Mouse (Mus musculus): ENCODE results near the gene Gm21903.
"Not testable (repeated sequence)": the region's sequence is repeated elsewhere in the genome, so short reads cannot be mapped to it uniquely, and the experiment has no call there.

Gene Gm21903

GRCm38 (mm10) chr17:39043241-39043640 is at the start of gene Gm21903:
Gm21903 (minus strand) TSS chr17:39043341.
- no peak for DNase-seq (ENCODE audit: low spot score)

GRCm38 (mm10) chr17:39076937-39077336 is 33.8 kb upstream of the Gm21903 start, which contains the start of gene Esp23:
Esp23 (minus strand) TSS chr17:39077037.
- no peak for DNase-seq (ENCODE audit: low spot score)

GRCm38 (mm10) chr17:39063641-39064040 is 20.5 kb upstream of the Gm21903 start:
- no peak for DNase-seq (ENCODE audit: low spot score)

GRCm38 (mm10) chr17:39036395-39036794 is 6.7 kb downstream of the Gm21903 start, which contains the start of gene Esp24:
Esp24 (plus strand) TSS chr17:39036695.
- DNase-seq (ENCODE audit: low spot score): not testable (repeated sequence)

- no peak for DNase-seq (ENCODE audit: low spot score)
These were observed 26.0 kb downstream of the Gm21903 start for GRCm38 (mm10) chr17:39017184-39017583.

GRCm38 (mm10) chr17:39010675-39011638 is 32.2 kb downstream of the Gm21903 start:
- no peak for DNase-seq (ENCODE audit: low spot score)

- DNase-seq (ENCODE audit: low spot score): no peak
These were observed 33.3 kb downstream of the Gm21903 start for GRCm38 (mm10) chr17:39009846-39010245.

Measured in urinary bladder, postnatal 25 days (tissue).